In genomic region chr17:54368611-54369010, GRCm38 (mm10) we compare ENCODE assay signal across 21 mouse cellular contexts.
DNase-seq lines count a peak whose midpoint lies in the region; ATAC-seq lines count a peak whose summit lies in the region.
"Had no signal": no experiment of that assay in that cellular context is flagged by ENCODE, and none has a peak within 500 bp of the region (broad histone marks: within the 10 kb centered on the region; RNA-seq: fewer than 3 reads in every experiment).

No protein-coding gene starts in this region.

- intact Hi-C loops in left cerebral cortex, postnatal 10 days (cut with DNase I): no loop called here

- no peak overlapping the region for H3K27ac ChIP-seq in forebrain, embryonic 14.5 days (ENCODE audit: low read depth, low read length)
- no peak overlapping the region for H3K27ac ChIP-seq in forebrain, embryonic 12.5 days
- H3K27ac ChIP-seq in heart, embryonic 10.5 days: no peak overlapping the region
- H3K27ac ChIP-seq: embryonic facial prominence, embryonic 15.5 days; forebrain, embryonic 10.5 days; hindbrain, embryonic 12.5 days had no signal

- no peak overlapping the region for H3K4me3 ChIP-seq in forebrain, embryonic 14.5 days (ENCODE audit: low read depth, low read length)
- H3K4me3 ChIP-seq in forebrain, embryonic 12.5 days (replicated peaks): no peak overlapping the region
- no peak overlapping the region for H3K4me3 ChIP-seq in heart, embryonic 10.5 days
- H3K4me3 ChIP-seq: embryonic facial prominence, embryonic 15.5 days; forebrain, embryonic 10.5 days; hindbrain, embryonic 12.5 days had no signal

- DNase-seq in forebrain, embryonic 14.5 days (ENCODE audit: low spot score): peak; percentile 7
- DNase-seq in NIH3T3 (ENCODE audit: low read depth): peak; percentile 31
- DNase-seq in left cerebral cortex, postnatal 10 days (ENCODE audit: extremely low spot score in 1 of 2, low spot score in 2 of 2): peak; percentile 37 to 42
- DNase-seq in right cerebral cortex, postnatal 14 days: peak; percentile 43
- no peak for DNase-seq in ovary, postnatal 10 days (ENCODE audit: low spot score)
- no peak for DNase-seq in heart, embryonic 10.5 days (ENCODE audit: low spot score)
- DNase-seq: cerebellum, adult 9-11 months; gastrocnemius, postnatal 36 days; kidney, adult 2 months; kidney, postnatal 10 days; lung, adult 2 months; lung, postnatal 36 days; retina, postnatal 1 day had no signal

- H3K9ac ChIP-seq in forebrain, embryonic 14.5 days (ENCODE audit: low read length): no peak overlapping the region
- H3K9ac ChIP-seq in forebrain, embryonic 12.5 days: no peak overlapping the region
- H3K9ac ChIP-seq: embryonic facial prominence, embryonic 15.5 days; hindbrain, embryonic 12.5 days had no signal

- WGBS in forebrain, embryonic 14.5 days: 91% methylated on average over 2 of the region's 2 CpGs
- 84% methylated on average over 2 of the region's 2 CpGs for WGBS in forebrain, embryonic 12.5 days
- 84% methylated on average over 2 of the region's 2 CpGs for WGBS in heart, embryonic 10.5 days

- no peak overlapping the region for H3K4me2 ChIP-seq in forebrain, embryonic 14.5 days (ENCODE audit: low read length)
- no peak overlapping the region for H3K4me2 ChIP-seq in forebrain, embryonic 12.5 days
- H3K4me2 ChIP-seq: embryonic facial prominence, embryonic 15.5 days; hindbrain, embryonic 12.5 days; liver, embryonic 11.5 days had no signal

- H3K9me3 ChIP-seq in forebrain, embryonic 14.5 days (replicated peaks; ENCODE audit: control insufficient read depth, low read length): no peaks in the 10 kb centered on the region
- H3K9me3 ChIP-seq in forebrain, embryonic 12.5 days: no peaks in the 10 kb centered on the region
- no peaks in the 10 kb centered on the region for H3K9me3 ChIP-seq in heart, embryonic 10.5 days
- H3K9me3 ChIP-seq: embryonic facial prominence, embryonic 15.5 days; forebrain, embryonic 10.5 days; hindbrain, embryonic 12.5 days had no signal

- H3K36me3 ChIP-seq in forebrain, embryonic 14.5 days (ENCODE audit: control insufficient read depth, insufficient read depth, low read length): no peaks in the 10 kb centered on the region
- no peaks in the 10 kb centered on the region for H3K36me3 ChIP-seq in forebrain, embryonic 12.5 days (replicated peaks)
- no peaks in the 10 kb centered on the region for H3K36me3 ChIP-seq in heart, embryonic 10.5 days
- H3K36me3 ChIP-seq: embryonic facial prominence, embryonic 15.5 days; forebrain, embryonic 10.5 days; hindbrain, embryonic 12.5 days had no signal

- no peaks in the 10 kb centered on the region for H3K27me3 ChIP-seq in forebrain, embryonic 14.5 days (replicated peaks; ENCODE audit: control insufficient read depth, insufficient read depth, low read length)
- H3K27me3 ChIP-seq in forebrain, embryonic 12.5 days: no peaks in the 10 kb centered on the region
- H3K27me3 ChIP-seq in heart, embryonic 10.5 days (ENCODE audit: insufficient read depth, poor library complexity, severe bottlenecking): no peaks in the 10 kb centered on the region
- H3K27me3 ChIP-seq: CH12.LX; embryonic facial prominence, embryonic 15.5 days; hindbrain, embryonic 12.5 days had no signal

- H3K4me1 ChIP-seq in forebrain, embryonic 14.5 days (ENCODE audit: control insufficient read depth, insufficient read depth, low read length): no peaks in the 10 kb centered on the region
- H3K4me1 ChIP-seq in forebrain, embryonic 12.5 days: no peaks in the 10 kb centered on the region
- H3K4me1 ChIP-seq in heart, embryonic 10.5 days: no peaks in the 10 kb centered on the region
- H3K4me1 ChIP-seq: embryonic facial prominence, embryonic 15.5 days; forebrain, embryonic 10.5 days; hindbrain, embryonic 12.5 days had no signal

- no peak for ATAC-seq in forebrain, embryonic 14.5 days
- ATAC-seq in forebrain, embryonic 12.5 days (ENCODE audit: low FRiP score): no peak
- no peak for ATAC-seq in activated CD4-positive, CD25-positive, alpha-beta regulatory T cell, adult 4 months
- ATAC-seq: inflammation-experienced regulatory T-cells, adult 6 months had no signal

Comparison
In these comparisons a context has a peak if more than half of its experiments do, and no peak if none do; other contexts are left out.
1. DNase-seq: peak in forebrain, embryonic 14.5 days (single experiment), NIH3T3 (single experiment), left cerebral cortex, postnatal 10 days (2 of 2) and right cerebral cortex, postnatal 14 days (single experiment); none in ovary, postnatal 10 days (single experiment) and heart, embryonic 10.5 days (single experiment).